Mouse (Mus musculus): ENCODE measurements around the gene Nup88. TPM values are rescaled to one million over a fixed set of nuclear protein-coding genes. Genes with fewer than 3 reads are reported as not detected.
"Not testable (repeated sequence)": the region's sequence is repeated elsewhere in the genome, so short reads cannot be mapped to it uniquely, and the experiment has no call there.

Gene Nup88
- polyA plus RNA-seq, 1 experiment from 2014 or later: 153 TPM

- ATAC-seq; H3K27me3 ChIP-seq; H3K9ac ChIP-seq; H3K27ac ChIP-seq; H3K4me1 ChIP-seq; H3K4me2 ChIP-seq; H3K9me3 ChIP-seq (replicated peaks); H3K4me3 ChIP-seq: not testable (repeated sequence)
- peaks cover 34% of the 10 kb centered on the region for H3K36me3 ChIP-seq (ENCODE audit: poor library complexity, severe bottlenecking)
- WGBS: 98% methylated on average over 5 of the region's 5 CpGs
Observed at GRCm38 (mm10) chr11:70898182-70898581, 71.6 kb downstream of the Nup88 start.

- WGBS: 92% methylated on average over 3 of the region's 3 CpGs
- Histone ChIP-seq H3K27me3 (no peaks in the 10 kb centered on the region), H3K4me2 (no peak overlapping the region), H3K4me1 (no peaks in the 10 kb centered on the region), H3K9ac (no peak overlapping the region), H3K4me3 (no peak overlapping the region), H3K36me3 (ENCODE audit: poor library complexity, severe bottlenecking) (peaks cover 32% of the 10 kb centered on the region), H3K27ac (no peak overlapping the region), H3K9me3 (replicated peaks) (no peaks in the 10 kb centered on the region)
- no peak for ATAC-seq
Observed at GRCm38 (mm10) chr11:70897680-70898079, 72.1 kb downstream of the Nup88 start.

Other genes with a start within 250 kb of the Nup88 start
- 11.5 and 13.4 TPM in 2 replicates for gene Zfp3, start 205.8 kb downstream of the Nup88 start, polyA plus RNA-seq (2015; fragmentation: Nextera tagmentation; extraction: Ambion mirVana)
- not detected in 2 replicates for gene Scimp, start 157.4 kb downstream of the Nup88 start, polyA plus RNA-seq (2015; fragmentation: Nextera tagmentation; extraction: Ambion mirVana)
- 66.6 and 69.6 TPM in 2 replicates for gene Rabep1, start 125.2 kb downstream of the Nup88 start, polyA plus RNA-seq (2015; fragmentation: Nextera tagmentation; extraction: Ambion mirVana)
- 92.5 and 96.0 TPM in 2 replicates for gene Rpain, start 240 bp upstream of the Nup88 start, polyA plus RNA-seq (2015; fragmentation: Nextera tagmentation; extraction: Ambion mirVana)
- gene C1qbp, start 13.1 kb upstream of the Nup88 start, polyA plus RNA-seq (2015; fragmentation: Nextera tagmentation; extraction: Ambion mirVana): 229 and 242 TPM in 2 replicates
- gene Dhx33, start 34.5 kb upstream of the Nup88 start, polyA plus RNA-seq (2015; fragmentation: Nextera tagmentation; extraction: Ambion mirVana): 11.9 and 14.8 TPM in 2 replicates
- 51.3 and 53.5 TPM in 2 replicates for gene Mis12, start 49.6 kb upstream of the Nup88 start, polyA plus RNA-seq (2015; fragmentation: Nextera tagmentation; extraction: Ambion mirVana)
- 36.9 and 37.8 TPM in 2 replicates for gene Derl2, start 49.9 kb upstream of the Nup88 start, polyA plus RNA-seq (2015; fragmentation: Nextera tagmentation; extraction: Ambion mirVana)
- 425 and 437 TPM in 2 replicates for gene 6330403K07Rik, start 63.5 kb upstream of the Nup88 start, polyA plus RNA-seq (2015; fragmentation: Nextera tagmentation; extraction: Ambion mirVana)
- gene Nlrp1a, start 174.7 kb upstream of the Nup88 start, polyA plus RNA-seq (2015; fragmentation: Nextera tagmentation; extraction: Ambion mirVana): not detected in 2 replicates

Measured in forebrain, embryonic 13.5 days (tissue).